Comparison of ENCODE assay signal across 15 mouse cellular contexts in the genomic region with DNA sequence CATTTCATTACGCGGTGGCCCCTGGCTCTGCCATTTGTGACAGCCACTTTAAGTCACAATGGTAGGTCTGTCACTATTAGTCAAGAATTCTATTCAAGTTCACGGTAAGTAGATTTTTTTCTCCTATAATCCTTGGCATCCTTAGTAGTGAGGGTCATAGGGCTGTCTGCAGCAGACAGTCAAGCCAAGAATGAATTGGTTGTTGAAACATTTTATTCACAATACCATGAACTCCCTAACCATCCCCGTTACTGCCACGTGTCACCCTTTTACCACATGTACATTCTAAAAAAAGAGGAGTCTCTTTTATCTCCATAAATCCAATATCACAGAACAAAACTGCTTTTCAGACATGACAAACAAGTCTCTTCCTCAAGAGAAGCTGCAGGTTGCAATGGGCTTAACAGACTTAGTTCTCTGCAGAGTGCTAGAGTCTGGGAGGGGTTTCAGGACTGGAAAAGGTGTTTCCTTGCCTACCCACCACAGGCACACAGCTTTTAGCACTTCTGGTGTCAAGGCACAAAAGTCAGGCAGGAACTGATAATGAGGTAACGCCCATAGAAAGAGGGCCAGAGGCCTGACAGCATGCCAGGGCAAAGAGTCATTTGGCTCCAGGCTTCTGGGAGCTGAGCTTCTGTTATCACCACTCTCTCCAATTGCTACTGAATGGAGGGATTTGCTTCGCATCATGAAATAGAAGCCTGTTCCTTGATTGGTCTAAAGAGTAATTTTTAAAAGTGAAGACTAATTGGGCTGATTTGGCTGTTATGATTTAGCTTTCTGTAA.
DNase-seq lines count a peak whose midpoint lies in the region; ATAC-seq and TF ChIP-seq lines count a peak whose summit lies in the region.
"Had no signal": no experiment of that assay in that cellular context is flagged by ENCODE, and none has a peak within 500 bp of the region (broad histone marks: within the 10 kb centered on the region; RNA-seq: fewer than 3 reads in every experiment).

No protein-coding gene starts in this region.

- ATAC-seq in forebrain, embryonic 14.5 days, result no peak
- no peak for ATAC-seq in forebrain, embryonic 11.5 days (replicated peaks; ENCODE audit: low FRiP score)
- ATAC-seq in midbrain, embryonic 15.5 days (replicated peaks), result peak; percentile 73; the same call in 1 of the 2 replicates
- ATAC-seq in midbrain, embryonic 11.5 days (ENCODE audit: low FRiP score), result no peak
- no peak for ATAC-seq in midbrain, postnatal 0 days (ENCODE audit: low FRiP score)
- ATAC-seq: CD4-positive, CD25-positive, alpha-beta regulatory T cell, adult 4 months; Patski had no signal

- H3K4me1 ChIP-seq in forebrain, embryonic 14.5 days (ENCODE audit: control insufficient read depth, insufficient read depth, low read length), result no peaks in the 10 kb centered on the region
- no peaks in the 10 kb centered on the region for H3K4me1 ChIP-seq in forebrain, embryonic 11.5 days (replicated peaks; ENCODE audit: control insufficient read depth, insufficient read depth, low read length)
- H3K4me1 ChIP-seq in midbrain, embryonic 15.5 days, result 0 out of 2 replicates have a peak, but pooled peaks cover 2% of the 10 kb centered on the region
- no peaks in the 10 kb centered on the region for H3K4me1 ChIP-seq in midbrain, embryonic 11.5 days (ENCODE audit: control insufficient read depth, insufficient read depth, low read length)
- H3K4me1 ChIP-seq in midbrain, postnatal 0 days (ENCODE audit: insufficient read depth, low read length), result peaks cover 4% of the 10 kb centered on the region; the same call in 1 of the 2 replicates
- H3K4me1 ChIP-seq: hindbrain, embryonic 15.5 days; kidney, embryonic 15.5 days; limb, embryonic 12.5 days had no signal

- no peaks in the 10 kb centered on the region for H3K36me3 ChIP-seq in forebrain, embryonic 14.5 days (ENCODE audit: control insufficient read depth, insufficient read depth, low read length)
- no peaks in the 10 kb centered on the region for H3K36me3 ChIP-seq in forebrain, embryonic 11.5 days (ENCODE audit: control insufficient read depth, insufficient read depth, low read length)
- H3K36me3 ChIP-seq in midbrain, embryonic 15.5 days (replicated peaks), result no peaks in the 10 kb centered on the region
- no peaks in the 10 kb centered on the region for H3K36me3 ChIP-seq in midbrain, embryonic 11.5 days (ENCODE audit: control insufficient read depth, insufficient read depth, low read length)
- H3K36me3 ChIP-seq in midbrain, postnatal 0 days (ENCODE audit: insufficient read depth, low read length), result no peaks in the 10 kb centered on the region
- H3K36me3 ChIP-seq: hindbrain, embryonic 15.5 days; kidney, embryonic 15.5 days; limb, embryonic 12.5 days had no signal

- H3K4me2 ChIP-seq in forebrain, embryonic 14.5 days (ENCODE audit: low read length), result no peak overlapping the region
- H3K4me2 ChIP-seq in forebrain, embryonic 11.5 days (ENCODE audit: low read depth, low read length, severe bottlenecking), result no peak overlapping the region
- H3K4me2 ChIP-seq in midbrain, embryonic 15.5 days, result no peak overlapping the region
- no peak overlapping the region for H3K4me2 ChIP-seq in midbrain, embryonic 11.5 days
- no peak overlapping the region for H3K4me2 ChIP-seq in midbrain, postnatal 0 days (ENCODE audit: low read depth, low read length, poor library complexity, severe bottlenecking)
- H3K4me2 ChIP-seq: hindbrain, embryonic 15.5 days; kidney, embryonic 15.5 days; limb, embryonic 12.5 days had no signal

- H3K9ac ChIP-seq in forebrain, embryonic 14.5 days (ENCODE audit: low read length), result no peak overlapping the region
- no peak overlapping the region for H3K9ac ChIP-seq in forebrain, embryonic 11.5 days (ENCODE audit: low read length)
- no peak overlapping the region for H3K9ac ChIP-seq in midbrain, embryonic 15.5 days
- no peak overlapping the region for H3K9ac ChIP-seq in midbrain, embryonic 11.5 days (ENCODE audit: low read length)
- no peak overlapping the region for H3K9ac ChIP-seq in midbrain, postnatal 0 days (replicated peaks; ENCODE audit: low read length, poor library complexity, severe bottlenecking)
- H3K9ac ChIP-seq: hindbrain, embryonic 15.5 days; kidney, embryonic 15.5 days; limb, embryonic 12.5 days had no signal

- no peaks in the 10 kb centered on the region for H3K27me3 ChIP-seq in forebrain, embryonic 14.5 days (replicated peaks; ENCODE audit: control insufficient read depth, insufficient read depth, low read length)
- no peaks in the 10 kb centered on the region for H3K27me3 ChIP-seq in forebrain, embryonic 11.5 days (ENCODE audit: control insufficient read depth, insufficient read depth, low read length)
- no peaks in the 10 kb centered on the region for H3K27me3 ChIP-seq in midbrain, embryonic 15.5 days (replicated peaks)
- no peaks in the 10 kb centered on the region for H3K27me3 ChIP-seq in midbrain, embryonic 11.5 days (ENCODE audit: control insufficient read depth, insufficient read depth, low read length)
- H3K27me3 ChIP-seq in midbrain, postnatal 0 days (ENCODE audit: insufficient read depth, low read length), result no peaks in the 10 kb centered on the region
- H3K27me3 ChIP-seq: hindbrain, embryonic 15.5 days; kidney, embryonic 15.5 days; limb, embryonic 12.5 days; Patski had no signal

- H3K27ac ChIP-seq in forebrain, embryonic 14.5 days (ENCODE audit: low read depth, low read length), result no peak overlapping the region
- H3K27ac ChIP-seq in forebrain, embryonic 11.5 days (ENCODE audit: low read depth, low read length), result no peak overlapping the region
- no peak overlapping the region for H3K27ac ChIP-seq in midbrain, embryonic 15.5 days
- no peak overlapping the region for H3K27ac ChIP-seq in midbrain, embryonic 11.5 days (ENCODE audit: low read depth, low read length)
- no peak overlapping the region for H3K27ac ChIP-seq in midbrain, postnatal 0 days (ENCODE audit: low read depth, low read length)
- H3K27ac ChIP-seq: hindbrain, embryonic 15.5 days; kidney, embryonic 15.5 days; limb, embryonic 12.5 days had no signal

- DNase-seq in forebrain, embryonic 14.5 days (ENCODE audit: low spot score), result peak; percentile 29
- no peak for DNase-seq in forebrain, embryonic 11.5 days (ENCODE audit: low spot score)
- no peak for DNase-seq in midbrain, embryonic 11.5 days (ENCODE audit: low spot score, missing footprints)
- DNase-seq in heart, adult 8-10 months (ENCODE audit: low spot score), result peak; percentile 23
- peak; percentile 27 for DNase-seq in midbrain, postnatal 0 days (ENCODE audit: low spot score)
- no peak for DNase-seq in frontal cortex, postnatal 25 days (ENCODE audit: low spot score in 2 of 2)
- DNase-seq: cerebellum, adult 11-12 months; gastrocnemius, postnatal 36 days; thymus, postnatal 36 days had no signal

- 56% methylated on average over 7 of the region's 7 CpGs for WGBS in forebrain, embryonic 14.5 days
- WGBS in forebrain, embryonic 11.5 days, result 59% methylated on average over 7 of the region's 7 CpGs
- 51% methylated on average over 7 of the region's 7 CpGs for WGBS in midbrain, embryonic 15.5 days
- WGBS in midbrain, embryonic 11.5 days, result 60% methylated on average over 7 of the region's 7 CpGs
- WGBS in midbrain, postnatal 0 days, result 48% methylated on average over 7 of the region's 7 CpGs

- no peak for TF ChIP-seq CTCF in midbrain, postnatal 0 days (IDR thresholded peaks at IDR 0.05)

- no peak overlapping the region for H3K4me3 ChIP-seq in forebrain, embryonic 14.5 days (ENCODE audit: low read depth, low read length)
- no peak overlapping the region for H3K4me3 ChIP-seq in forebrain, embryonic 11.5 days (ENCODE audit: low read depth, low read length)
- no peak overlapping the region for H3K4me3 ChIP-seq in midbrain, embryonic 15.5 days
- no peak overlapping the region for H3K4me3 ChIP-seq in midbrain, embryonic 11.5 days (ENCODE audit: low read depth, low read length)
- no peak overlapping the region for H3K4me3 ChIP-seq in midbrain, postnatal 0 days (ENCODE audit: low read depth, low read length)
- H3K4me3 ChIP-seq: hindbrain, embryonic 15.5 days; kidney, embryonic 15.5 days; limb, embryonic 12.5 days had no signal

- no peaks in the 10 kb centered on the region for H3K9me3 ChIP-seq in forebrain, embryonic 14.5 days (replicated peaks; ENCODE audit: control insufficient read depth, low read length)
- H3K9me3 ChIP-seq in forebrain, embryonic 11.5 days (ENCODE audit: control insufficient read depth, low read length), result no peaks in the 10 kb centered on the region
- H3K9me3 ChIP-seq in midbrain, embryonic 15.5 days, result no peaks in the 10 kb centered on the region
- H3K9me3 ChIP-seq in midbrain, embryonic 11.5 days (ENCODE audit: control insufficient read depth, low read length), result no peaks in the 10 kb centered on the region
- H3K9me3 ChIP-seq in midbrain, postnatal 0 days (ENCODE audit: low read length), result no peaks in the 10 kb centered on the region
- H3K9me3 ChIP-seq: hindbrain, embryonic 15.5 days; kidney, embryonic 15.5 days; limb, embryonic 12.5 days had no signal

Comparison
In these comparisons a context has a peak if more than half of its experiments do, and no peak if none do; other contexts are left out.
1. DNase-seq: peak in forebrain, embryonic 14.5 days (single experiment), heart, adult 8-10 months (single experiment) and midbrain, postnatal 0 days (single experiment); none in forebrain, embryonic 11.5 days (single experiment), midbrain, embryonic 11.5 days (single experiment) and frontal cortex, postnatal 25 days (0 of 2).